Mouse (Mus musculus): ENCODE measurements around the gene Maco1. TPM values are rescaled to one million over a fixed set of nuclear protein-coding genes. Genes with fewer than 3 reads are reported as not detected.
A peak's percentile ranks its signal among the peaks of the same experiment; 100 is the strongest.

Gene Maco1
- polyA plus RNA-seq, 1 experiment from 2014 or later, result 25.5 TPM

DNA sequence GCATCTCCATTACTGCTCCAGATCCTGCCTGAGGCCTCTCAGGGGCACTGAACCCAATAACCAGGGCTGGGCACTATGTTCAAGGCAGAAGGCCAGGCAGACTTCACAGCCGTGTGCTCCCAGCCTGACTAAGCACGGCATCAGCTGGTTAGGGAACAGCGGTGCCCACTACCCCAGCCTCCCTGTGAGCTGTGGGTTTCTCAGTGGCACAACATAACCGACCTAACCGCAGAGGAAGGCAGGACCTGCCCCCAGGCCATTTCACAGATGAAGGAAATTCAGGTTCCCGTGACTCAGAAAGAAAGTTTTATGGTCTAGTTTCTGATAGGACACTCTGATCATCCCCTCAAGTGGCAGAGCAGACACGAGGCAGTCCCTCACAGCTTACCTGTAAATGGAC, 96.2 kb downstream of the Maco1 start:
- no peak for ATAC-seq (ENCODE audit: insufficient number of reproducible peaks, insufficient read depth, low FRiP score, low read depth)
- Histone ChIP-seq H3K4me2 (ENCODE audit: low read length) (no peak overlapping the region), H3K4me1 (ENCODE audit: control insufficient read depth in 2 of 2, insufficient read depth in 2 of 2, low read length in 2 of 2) (peaks cover 54 to 68% of the 10 kb centered on the region in 2 experiments), H3K4me3 (ENCODE audit: control insufficient read depth in 1 of 2, insufficient read depth in 1 of 2, low read depth in 1 of 2, low read length in 2 of 2) (no peak overlapping the region), H3K27ac (replicated peaks in 1 of 2; ENCODE audit: control insufficient read depth in 1 of 2, insufficient read depth in 1 of 2, low read depth in 2 of 2, low read length in 2 of 2) (no peak overlapping the region), H3K9ac (ENCODE audit: low read length) (no peak overlapping the region), H3K27me3 (ENCODE audit: control insufficient read depth, insufficient read depth, low read length) (no peaks in the 10 kb centered on the region), H3K9me3 (ENCODE audit: control insufficient read depth, low read length) (no peaks in the 10 kb centered on the region), H3K36me3 (ENCODE audit: control insufficient read depth, insufficient read depth, low read length) (peaks cover 10% of the 10 kb centered on the region; the same call in 1 of the 2 replicates)
- 87% methylated on average over 7 of the region's 7 CpGs for WGBS

DNA sequence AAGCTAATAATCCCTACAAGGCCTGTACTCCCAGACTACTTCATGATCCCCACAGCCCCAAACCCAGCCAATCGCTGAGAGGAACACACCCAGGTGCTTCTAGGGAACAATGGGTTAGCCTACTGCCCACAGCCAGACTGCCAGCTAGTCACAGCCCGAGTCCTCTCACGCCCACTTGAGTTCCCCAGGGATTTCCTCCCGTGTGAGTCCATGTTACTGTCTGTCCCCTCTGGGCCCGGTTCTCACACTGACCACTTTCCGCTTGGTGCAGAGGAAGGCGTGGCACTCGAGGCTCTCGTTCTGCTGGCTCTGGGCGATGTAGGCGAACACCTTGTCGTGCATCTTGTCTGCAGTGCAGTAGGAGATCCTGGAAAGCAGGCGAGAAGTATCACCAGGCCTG, 98.2 kb downstream of the Maco1 start:
- ATAC-seq (ENCODE audit: insufficient number of reproducible peaks, insufficient read depth, low FRiP score, low read depth), result no peak
- Histone ChIP-seq H3K36me3 (ENCODE audit: control insufficient read depth, insufficient read depth, low read length) (peaks cover 10% of the 10 kb centered on the region; the same call in 1 of the 2 replicates), H3K27me3 (ENCODE audit: control insufficient read depth, insufficient read depth, low read length) (no peaks in the 10 kb centered on the region), H3K4me2 (ENCODE audit: low read length) (no peak overlapping the region), H3K9ac (ENCODE audit: low read length) (no peak overlapping the region), H3K9me3 (ENCODE audit: control insufficient read depth, low read length) (no peaks in the 10 kb centered on the region), H3K4me3 (ENCODE audit: control insufficient read depth in 1 of 2, insufficient read depth in 1 of 2, low read depth in 1 of 2, low read length in 2 of 2) (no peak overlapping the region), H3K4me1 (ENCODE audit: control insufficient read depth in 2 of 2, insufficient read depth in 2 of 2, low read length in 2 of 2) (peaks cover 41 to 57% of the 10 kb centered on the region in 2 experiments), H3K27ac (replicated peaks in 1 of 2; ENCODE audit: control insufficient read depth in 1 of 2, insufficient read depth in 1 of 2, low read depth in 2 of 2, low read length in 2 of 2) (no peak overlapping the region)
- WGBS, result 73% methylated on average over 13 of the region's 13 CpGs

GRCm38 (mm10) chr4:134754371-134754770, 98.8 kb downstream of the Maco1 start:
- H3K4me2 ChIP-seq (ENCODE audit: low read length), result no peak overlapping the region
- no peaks in the 10 kb centered on the region for H3K9me3 ChIP-seq (ENCODE audit: control insufficient read depth, low read length)
- no peak for ATAC-seq (ENCODE audit: insufficient number of reproducible peaks, insufficient read depth, low FRiP score, low read depth)
- no peak overlapping the region; the same call in 1 of the 2 replicates for H3K9ac ChIP-seq (ENCODE audit: low read length)
- H3K4me3 ChIP-seq (ENCODE audit: control insufficient read depth in 1 of 2, insufficient read depth in 1 of 2, low read depth in 1 of 2, low read length in 2 of 2), result no peak overlapping the region
- H3K36me3 ChIP-seq (ENCODE audit: control insufficient read depth, insufficient read depth, low read length), result peaks cover 10% of the 10 kb centered on the region; the same call in 1 of the 2 replicates
- WGBS, result 48% methylated on average over 10 of the region's 10 CpGs
- H3K27ac ChIP-seq (replicated peaks in 1 of 2; ENCODE audit: control insufficient read depth in 1 of 2, insufficient read depth in 1 of 2, low read depth in 2 of 2, low read length in 2 of 2), result no peak overlapping the region
- peaks cover 36 to 51% of the 10 kb centered on the region in 2 experiments for H3K4me1 ChIP-seq (ENCODE audit: control insufficient read depth in 2 of 2, insufficient read depth in 2 of 2, low read length in 2 of 2)
- no peaks in the 10 kb centered on the region for H3K27me3 ChIP-seq (ENCODE audit: control insufficient read depth, insufficient read depth, low read length)

DNA sequence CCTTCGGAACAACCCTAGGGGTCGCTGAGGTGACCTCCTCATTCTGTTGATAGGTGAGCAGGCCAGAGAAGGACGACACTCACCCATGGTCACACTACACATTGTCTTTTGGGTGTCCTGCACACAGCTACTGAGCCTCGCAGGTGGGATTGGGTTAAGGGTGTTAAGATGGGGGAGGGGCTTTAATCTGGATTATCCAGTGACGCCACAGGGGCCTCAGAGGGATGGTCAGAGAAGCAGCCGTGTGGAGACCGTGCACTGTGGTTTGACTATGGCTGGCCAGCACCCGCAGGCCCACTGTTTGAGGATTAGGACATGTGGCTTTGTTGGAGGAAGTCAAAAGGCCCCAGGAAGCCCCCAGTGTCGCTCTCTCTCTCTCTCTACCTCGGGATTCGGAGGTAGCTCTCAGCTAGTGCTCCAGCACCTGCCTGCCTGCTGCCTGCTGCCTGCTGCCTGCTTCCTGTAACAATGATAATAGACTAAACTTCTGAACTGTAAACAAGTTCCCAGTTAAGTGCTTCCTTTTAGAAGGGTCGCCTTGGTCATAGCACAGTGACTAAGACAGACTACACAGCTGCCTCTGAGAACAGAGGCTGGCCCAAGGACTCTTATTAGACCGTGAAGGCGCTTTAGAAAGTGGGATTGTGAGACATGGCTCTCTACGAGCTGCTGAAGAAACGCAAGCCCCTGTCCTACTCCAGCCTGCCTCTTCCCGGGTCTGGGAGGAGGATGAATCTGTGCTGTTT, 99.5 kb downstream of the Maco1 start:
- Histone ChIP-seq H3K4me3 (ENCODE audit: control insufficient read depth in 1 of 2, insufficient read depth in 1 of 2, low read depth in 1 of 2, low read length in 2 of 2) (no peak overlapping the region), H3K27ac (replicated peaks in 1 of 2; ENCODE audit: control insufficient read depth in 1 of 2, insufficient read depth in 1 of 2, low read depth in 2 of 2, low read length in 2 of 2) (peak overlapping the region in 1 of 2 experiments; percentile 56; a peak in 1 of 4 replicates), H3K36me3 (ENCODE audit: control insufficient read depth, insufficient read depth, low read length) (peaks cover 16% of the 10 kb centered on the region), H3K4me1 (ENCODE audit: control insufficient read depth in 2 of 2, insufficient read depth in 2 of 2, low read length in 2 of 2) (peaks cover 29 to 45% of the 10 kb centered on the region in 2 experiments), H3K9me3 (ENCODE audit: control insufficient read depth, low read length) (no peaks in the 10 kb centered on the region), H3K9ac (ENCODE audit: low read length) (peak overlapping the region; percentile 21; the same call in 1 of the 2 replicates), H3K4me2 (ENCODE audit: low read length) (no peak overlapping the region), H3K27me3 (ENCODE audit: control insufficient read depth, insufficient read depth, low read length) (no peaks in the 10 kb centered on the region)
- no peak for ATAC-seq (ENCODE audit: insufficient number of reproducible peaks, insufficient read depth, low FRiP score, low read depth)
- 46% methylated on average over 17 of the region's 17 CpGs for WGBS

DNA sequence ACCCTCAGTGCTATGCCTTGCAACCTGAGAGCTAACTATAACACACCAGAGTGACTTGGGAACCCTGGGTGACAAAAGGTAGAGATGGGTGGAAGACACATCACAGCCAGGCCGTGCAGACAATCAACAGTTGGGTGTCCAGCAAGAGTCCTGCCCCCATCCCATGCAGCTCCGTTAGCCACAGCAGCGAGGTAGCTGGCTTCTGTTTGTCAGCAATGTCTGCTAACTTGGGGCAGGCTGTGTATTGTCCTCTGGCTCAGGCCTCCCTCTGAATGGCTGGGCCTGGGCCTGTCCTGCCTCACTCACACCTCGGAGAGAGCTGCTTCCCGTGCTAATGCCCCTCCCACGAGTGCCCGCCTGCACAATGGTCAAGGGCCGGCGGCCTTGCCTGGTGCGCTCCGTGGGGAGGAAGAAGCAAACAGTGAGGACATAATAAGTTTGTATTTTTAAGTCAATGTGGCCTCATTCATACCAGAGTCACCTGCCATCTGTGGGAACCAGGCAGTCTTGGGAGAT, 100.2 kb downstream of the Maco1 start:
- Histone ChIP-seq H3K9ac (ENCODE audit: low read length) (no peak overlapping the region; the same call in 1 of the 2 replicates), H3K4me3 (ENCODE audit: control insufficient read depth in 1 of 2, insufficient read depth in 1 of 2, low read depth in 1 of 2, low read length in 2 of 2) (no peak overlapping the region), H3K36me3 (ENCODE audit: control insufficient read depth, insufficient read depth, low read length) (peaks cover 22% of the 10 kb centered on the region), H3K27me3 (ENCODE audit: control insufficient read depth, insufficient read depth, low read length) (no peaks in the 10 kb centered on the region), H3K9me3 (ENCODE audit: control insufficient read depth, low read length) (no peaks in the 10 kb centered on the region), H3K4me1 (ENCODE audit: control insufficient read depth in 2 of 2, insufficient read depth in 2 of 2, low read length in 2 of 2) (peaks cover 25 to 42% of the 10 kb centered on the region in 2 experiments), H3K27ac (replicated peaks in 1 of 2; ENCODE audit: control insufficient read depth in 1 of 2, insufficient read depth in 1 of 2, low read depth in 2 of 2, low read length in 2 of 2) (peak overlapping the region; percentile 18 to 56; a peak in 3 of 4 replicates), H3K4me2 (ENCODE audit: low read length) (no peak overlapping the region)
- ATAC-seq (ENCODE audit: insufficient number of reproducible peaks, insufficient read depth, low FRiP score, low read depth), result 0 out of 2 replicates have a peak, but pooled peaks have one; percentile 47
- WGBS, result 24% methylated on average over 11 of the region's 11 CpGs

Other genes starting within 250 kb of the Maco1 start
- 7.8 TPM in 2 replicates for gene Man1c1, start 149.1 kb downstream of the Maco1 start, polyA plus RNA-seq (2014; fragmentation: Nextera tagmentation; extraction: Ambion mirVana)
- gene Ldlrap1, start 85.3 kb downstream of the Maco1 start, polyA plus RNA-seq (2014; fragmentation: Nextera tagmentation; extraction: Ambion mirVana), result 10.7 and 12.3 TPM in 2 replicates
- 3.6 and 5.5 TPM in 2 replicates for gene Rhd, start 11.2 kb upstream of the Maco1 start, polyA plus RNA-seq (2014; fragmentation: Nextera tagmentation; extraction: Ambion mirVana)
- gene Tmem50a, start 61.7 kb upstream of the Maco1 start, polyA plus RNA-seq (2014; fragmentation: Nextera tagmentation; extraction: Ambion mirVana), result 148 and 167 TPM in 2 replicates
- 341 TPM in 2 replicates for gene Rsrp1, start 70.2 kb upstream of the Maco1 start, polyA plus RNA-seq (2014; fragmentation: Nextera tagmentation; extraction: Ambion mirVana)
- 52.2 and 54.9 TPM in 2 replicates for gene Syf2, start 77.6 kb upstream of the Maco1 start, polyA plus RNA-seq (2014; fragmentation: Nextera tagmentation; extraction: Ambion mirVana)

Data from heart, embryonic 14.5 days (tissue).